ENCODE assay signal across 14 mouse cellular contexts in genomic region chr2:131488870-131489269, GRCm38 (mm10). TPM values are rescaled to one million over a fixed set of nuclear protein-coding genes. Genes with fewer than 3 reads are reported as not detected.
A peak's percentile ranks its signal among the peaks of the same experiment; 100 is the strongest.
DNase-seq lines count a peak whose midpoint lies in the region; ATAC-seq and TF ChIP-seq lines count a peak whose summit lies in the region.
"Had no signal": no experiment of that assay in that cellular context is flagged by ENCODE, and none has a peak within 500 bp of the region (broad histone marks: within the 10 kb centered on the region; RNA-seq: fewer than 3 reads in every experiment).

No protein-coding gene starts in this region.

- peak; percentile 37; the same call in 1 of the 2 replicates for TF ChIP-seq CTCF in kidney, adult 2 months (conservative IDR thresholded peaks at IDR 0.05; ENCODE audit: insufficient read depth, insufficient read length, low read depth, low read length)
- TF ChIP-seq CTCF in stomach, postnatal 0 days (IDR thresholded peaks at IDR 0.05; ENCODE audit: low read depth) = peak; percentile 58

- H3K4me3 ChIP-seq in kidney, adult 2 months (ENCODE audit: insufficient read depth, low read depth, low read length) = no peak overlapping the region
- no peak overlapping the region for H3K4me3 ChIP-seq in stomach, postnatal 0 days (ENCODE audit: low read depth, low read length)
- H3K4me3 ChIP-seq: limb, embryonic 13.5 days; myocyte had no signal

- ATAC-seq in CD4-positive, CD25-positive, alpha-beta regulatory T cell, adult 4 months = no peak
- no peak for ATAC-seq in stomach, postnatal 0 days (ENCODE audit: low FRiP score, low TSS enrichment)

- no peak overlapping the region for H3K27ac ChIP-seq in kidney, adult 2 months (ENCODE audit: insufficient read depth, low read depth, low read length)
- no peak overlapping the region for H3K27ac ChIP-seq in stomach, postnatal 0 days (replicated peaks)
- H3K27ac ChIP-seq: limb, embryonic 13.5 days had no signal

- no peak for TF ChIP-seq POLR2A in kidney, adult 2 months (IDR thresholded peaks at IDR 0.05; ENCODE audit: low read depth, low read length)

- TF ChIP-seq EP300 in stomach, postnatal 0 days (optimal IDR thresholded peaks at IDR 0.05) = no peak

- H3K9ac ChIP-seq in stomach, postnatal 0 days (ENCODE audit: low read length) = no peak overlapping the region
- H3K9ac ChIP-seq: limb, embryonic 13.5 days had no signal

- 94% methylated on average over 2 of the region's 2 CpGs for WGBS in kidney, adult 2 months
- WGBS in stomach, postnatal 0 days = 90% methylated on average over 2 of the region's 2 CpGs

- peaks cover 2% of the 10 kb centered on the region; the same call in 1 of the 2 replicates for H3K4me1 ChIP-seq in kidney, adult 2 months (ENCODE audit: control insufficient read depth, insufficient read depth, low read length)
- H3K4me1 ChIP-seq in stomach, postnatal 0 days (replicated peaks; ENCODE audit: control insufficient read depth, insufficient read depth) = no peaks in the 10 kb centered on the region

- no peaks in the 10 kb centered on the region for H3K36me3 ChIP-seq in kidney, adult 2 months (ENCODE audit: control insufficient read depth, insufficient read depth, low read length)
- no peaks in the 10 kb centered on the region for H3K36me3 ChIP-seq in stomach, postnatal 0 days (ENCODE audit: control insufficient read depth, insufficient read depth, low read length)
- H3K36me3 ChIP-seq: limb, embryonic 13.5 days had no signal

- H3K4me2 ChIP-seq in stomach, postnatal 0 days (replicated peaks; ENCODE audit: low read depth) = no peak overlapping the region
- H3K4me2 ChIP-seq: limb, embryonic 13.5 days had no signal

- peak; percentile 35 for DNase-seq in CD4-positive, CD25-positive, alpha-beta regulatory T cell, adult 2 months (ENCODE audit: low read depth, low spot score)
- DNase-seq in kidney, adult 2 months = no peak
- DNase-seq in kidney, postnatal 25 days = no peak
- peak; percentile 32 for DNase-seq in testis, postnatal 14 days (ENCODE audit: low spot score)
- no peak for DNase-seq in testis, postnatal 10 days (ENCODE audit: low spot score)
- DNase-seq in stomach, postnatal 0 days (ENCODE audit: low spot score) = no peak
- no peak for DNase-seq in adrenal gland, adult 8-10 months
- DNase-seq: heart, postnatal 14 days; kidney, adult 8-10 months; layer of hippocampus, adult 9-11 months; right cerebral cortex, postnatal 4 days had no signal

- H3K9me3 ChIP-seq in stomach, postnatal 0 days (ENCODE audit: control insufficient read depth, low read length) = no peaks in the 10 kb centered on the region
- H3K9me3 ChIP-seq: limb, embryonic 13.5 days had no signal

- no peaks in the 10 kb centered on the region for H3K27me3 ChIP-seq in kidney, adult 2 months (replicated peaks; ENCODE audit: control insufficient read depth, insufficient read depth, low read length)
- no peaks in the 10 kb centered on the region for H3K27me3 ChIP-seq in stomach, postnatal 0 days (ENCODE audit: control insufficient read depth, insufficient read depth, low read length)
- H3K27me3 ChIP-seq: limb, embryonic 13.5 days had no signal

RNA-seq across cellular contexts. Expression of gene Smox, which starts 2.4 kb away (rescaled TPM):
- 10 to 100 TPM; 11.7 to 15.3 TPM for polyA plus RNA-seq in CD4-positive, CD25-positive, alpha-beta regulatory T cell, adult 4 months (2017; shearing (Covaris generic))
- 12.5 and 14.9 TPM in 2 replicates for polyA plus RNA-seq in kidney, adult 2 months (2012; rRNA removed)
- 19.1 and 21.4 TPM in 2 replicates for polyA plus RNA-seq in stomach, postnatal 0 days (2015; fragmentation: Nextera tagmentation; extraction: Ambion mirVana)
- 10 to 100 TPM; 22.9 to 53.4 (median 33.3) TPM for total RNA-seq in adrenal gland, adult 8-10 months (2022)

Comparison
In these comparisons a context has a peak if more than half of its experiments do, and no peak if none do; other contexts are left out.
1. DNase-seq: peak in CD4-positive, CD25-positive, alpha-beta regulatory T cell, adult 2 months (single experiment) and testis, postnatal 14 days (single experiment); none in kidney, adult 2 months (single experiment), kidney, postnatal 25 days (0 of 2), testis, postnatal 10 days (single experiment), stomach, postnatal 0 days (single experiment) and adrenal gland, adult 8-10 months (single experiment).